In the genomic region with DNA sequence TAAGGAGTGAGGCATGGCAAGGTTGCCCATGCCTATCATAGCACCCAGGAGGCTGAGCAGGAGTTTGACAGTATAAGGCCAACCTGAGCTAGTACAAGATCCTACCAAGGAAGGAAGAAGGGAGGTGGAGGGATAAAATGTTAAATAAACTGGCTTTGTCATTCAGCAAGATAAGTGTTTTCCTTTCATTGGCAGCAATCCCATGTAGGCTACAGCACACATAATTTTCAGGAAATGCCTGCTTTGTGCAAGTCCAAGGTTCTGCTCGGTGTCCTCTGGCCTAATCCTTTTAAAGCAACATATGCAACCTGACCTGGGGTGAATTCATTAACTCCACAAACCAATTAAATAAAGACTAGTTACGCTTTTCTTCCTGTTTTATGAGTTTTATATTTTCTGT, we compare ENCODE assay signal across 18 mouse cellular contexts. TPM values are rescaled to one million over a fixed set of nuclear protein-coding genes. Genes with fewer than 3 reads are reported as not detected.
DNase-seq lines count a peak whose midpoint lies in the region; ATAC-seq and TF ChIP-seq lines count a peak whose summit lies in the region.
"Had no signal": no experiment of that assay in that cellular context is flagged by ENCODE, and none has a peak within 500 bp of the region (broad histone marks: within the 10 kb centered on the region; RNA-seq: fewer than 3 reads in every experiment).

No protein-coding gene starts in this region.

- TF ChIP-seq POLR2A in heart, adult 2 months (IDR thresholded peaks at IDR 0.05; ENCODE audit: insufficient read depth, low read depth, low read length), result no peak
- TF ChIP-seq POLR2A in MEL (IDR thresholded peaks at IDR 0.05; ENCODE audit: control insufficient read depth in 1 of 2, insufficient read depth in 1 of 2, low read depth in 1 of 2, low read length in 2 of 2, poor library complexity in 1 of 2), result no peak

- no peaks in the 10 kb centered on the region; the same call in none of the 2 replicates for H3K4me1 ChIP-seq in heart, adult 2 months (ENCODE audit: control insufficient read depth, insufficient read depth, low read length)
- peaks cover 20% of the 10 kb centered on the region; the same call in 1 of the 2 replicates for H3K4me1 ChIP-seq in kidney, postnatal 0 days (replicated peaks; ENCODE audit: insufficient read depth, low read length)
- peaks cover 0 to 10% of the 10 kb centered on the region in 2 experiments for H3K4me1 ChIP-seq in MEL (ENCODE audit: control insufficient read depth in 1 of 2, insufficient read depth in 2 of 2, low read length in 2 of 2)
- 0 out of 2 replicates have a peak, but pooled peaks cover 4% of the 10 kb centered on the region for H3K4me1 ChIP-seq in intestine, postnatal 0 days (replicated peaks; ENCODE audit: control insufficient read depth, insufficient read depth, low read length)

- no peak overlapping the region for H3K4me2 ChIP-seq in kidney, postnatal 0 days (ENCODE audit: low read length)
- H3K4me2 ChIP-seq in intestine, postnatal 0 days (replicated peaks; ENCODE audit: low read depth), result no peak overlapping the region
- H3K4me2 ChIP-seq: neural tube, embryonic 12.5 days had no signal

- 37% methylated on average over 2 of the region's 2 CpGs for WGBS in heart, adult 2 months
- WGBS in kidney, postnatal 0 days, result 39% methylated on average over 2 of the region's 2 CpGs
- WGBS in intestine, postnatal 0 days, result 26% methylated on average over 2 of the region's 2 CpGs

- DNase-seq in heart, adult 2 months, result no peak
- DNase-seq in heart, postnatal 36 days, result no peak
- peak; percentile 69 for DNase-seq in kidney, postnatal 0 days (ENCODE audit: low spot score)
- no peak for DNase-seq in kidney, adult 11 months
- DNase-seq in MEL (ENCODE audit: low read depth, low spot score), result peak; percentile 21
- no peak for DNase-seq in gastrocnemius, postnatal 36 days
- DNase-seq in layer of hippocampus, adult 9-11 months, result no peak
- DNase-seq: B cell, adult 2 months; cerebellum, adult 18-20 months; midbrain, embryonic 14.5 days; thymus, adult 18-20 months had no signal

- H3K27me3 ChIP-seq in heart, adult 2 months (ENCODE audit: control insufficient read depth, insufficient read depth, low read length), result no peaks in the 10 kb centered on the region
- no peaks in the 10 kb centered on the region for H3K27me3 ChIP-seq in kidney, postnatal 0 days (ENCODE audit: insufficient read depth, low read length)
- H3K27me3 ChIP-seq in MEL (ENCODE audit: control insufficient read depth in 1 of 2, insufficient read depth in 2 of 2, low read length in 2 of 2), result no peaks in the 10 kb centered on the region
- no peaks in the 10 kb centered on the region for H3K27me3 ChIP-seq in intestine, postnatal 0 days (replicated peaks; ENCODE audit: control insufficient read depth, insufficient read depth, low read length)
- H3K27me3 ChIP-seq: neural tube, embryonic 12.5 days had no signal

- no peak for TF ChIP-seq RAD21 in MEL (IDR thresholded peaks at IDR 0.05; ENCODE audit: low read depth, low read length)

- no peak for TF ChIP-seq CTCF in heart, adult 2 months (IDR thresholded peaks at IDR 0.05)
- TF ChIP-seq CTCF in kidney, postnatal 0 days (IDR thresholded peaks at IDR 0.05; ENCODE audit: low read depth), result no peak
- TF ChIP-seq CTCF in MEL (IDR thresholded peaks at IDR 0.05 in 2 of 3, conservative IDR thresholded peaks at IDR 0.05 in 1 of 3; ENCODE audit: control insufficient read depth in 1 of 3, insufficient read depth in 1 of 3, low read depth in 2 of 3, low read length in 3 of 3, poor library complexity in 1 of 3, severe bottlenecking in 1 of 3), result no peak
- TF ChIP-seq CTCF in intestine, postnatal 0 days (IDR thresholded peaks at IDR 0.05; ENCODE audit: low read depth), result no peak

- intact Hi-C loops in heart, adult 2 months (cut with DNase I), result no loop called here
- intact Hi-C loops in heart, postnatal 36 days (cut with DNase I), result no loop called here
- intact Hi-C loops in gastrocnemius, postnatal 36 days (cut with DNase I), result no loop called here

- H3K79me2 ChIP-seq in heart, adult 2 months (replicated peaks; ENCODE audit: control insufficient read depth, insufficient read depth, low read length), result no peaks in the 10 kb centered on the region
- peaks cover 2% of the 10 kb centered on the region; the same call in 1 of the 2 replicates for H3K79me2 ChIP-seq in MEL (ENCODE audit: control insufficient read depth, insufficient read depth, low read length, poor library complexity)

- H3K36me3 ChIP-seq in heart, adult 2 months (ENCODE audit: control insufficient read depth, insufficient read depth, low read length), result no peaks in the 10 kb centered on the region
- peaks cover 11% of the 10 kb centered on the region for H3K36me3 ChIP-seq in kidney, postnatal 0 days (ENCODE audit: insufficient read depth, low read length)
- H3K36me3 ChIP-seq in MEL (ENCODE audit: control insufficient read depth in 1 of 2, insufficient read depth in 2 of 2, low read length in 2 of 2), result peaks cover 4 to 12% of the 10 kb centered on the region in 2 experiments
- H3K36me3 ChIP-seq in intestine, postnatal 0 days (ENCODE audit: control insufficient read depth, insufficient read depth), result peaks cover 15% of the 10 kb centered on the region

- ATAC-seq in kidney, postnatal 0 days (replicated peaks; ENCODE audit: low FRiP score, low read depth), result no peak
- no peak for ATAC-seq in intestine, postnatal 0 days
- ATAC-seq: hindbrain, embryonic 16.5 days had no signal

- H3K4me3 ChIP-seq in heart, adult 2 months, result no peak overlapping the region
- no peak overlapping the region for H3K4me3 ChIP-seq in kidney, postnatal 0 days (replicated peaks; ENCODE audit: low read depth, low read length)
- H3K4me3 ChIP-seq in MEL (ENCODE audit: control insufficient read depth in 1 of 2, insufficient read depth in 1 of 2, low read depth in 2 of 2, low read length in 2 of 2), result no peak overlapping the region
- no peak overlapping the region for H3K4me3 ChIP-seq in intestine, postnatal 0 days (ENCODE audit: low read depth, low read length)
- H3K4me3 ChIP-seq: neural tube, embryonic 12.5 days had no signal

- H3K9me3 ChIP-seq in kidney, postnatal 0 days (replicated peaks; ENCODE audit: low read length), result no peaks in the 10 kb centered on the region
- no peaks in the 10 kb centered on the region for H3K9me3 ChIP-seq in MEL (replicated peaks; ENCODE audit: insufficient read depth, low read length)
- H3K9me3 ChIP-seq in intestine, postnatal 0 days (ENCODE audit: control insufficient read depth), result no peaks in the 10 kb centered on the region
- H3K9me3 ChIP-seq: neural tube, embryonic 12.5 days had no signal

- TF ChIP-seq EP300 in heart, adult 2 months (IDR thresholded peaks at IDR 0.05; ENCODE audit: insufficient read depth, low read depth, low read length), result no peak
- no peak; a peak in 1 of 4 replicates for TF ChIP-seq EP300 in MEL (IDR thresholded peaks at IDR 0.05; ENCODE audit: low read depth in 1 of 2, low read length in 2 of 2)

- H3K27ac ChIP-seq in heart, adult 2 months, result peak overlapping the region; percentile 8; the same call in 1 of the 2 replicates
- H3K27ac ChIP-seq in kidney, postnatal 0 days, result peak overlapping the region; percentile 25; the same call in 1 of the 2 replicates
- H3K27ac ChIP-seq in MEL (ENCODE audit: control insufficient read depth, low read depth, low read length), result no peak overlapping the region
- 0 out of 2 replicates have a peak overlapping the region, but pooled peaks have one; percentile 1 for H3K27ac ChIP-seq in intestine, postnatal 0 days (ENCODE audit: low read depth, low read length)
- H3K27ac ChIP-seq: macrophage; neural tube, embryonic 12.5 days had no signal

- H3K9ac ChIP-seq in heart, adult 2 months (ENCODE audit: low read depth, low read length), result no peak overlapping the region
- H3K9ac ChIP-seq in kidney, postnatal 0 days (ENCODE audit: low read depth, low read length), result no peak overlapping the region
- no peak overlapping the region for H3K9ac ChIP-seq in MEL (ENCODE audit: control insufficient read depth, low read depth, low read length, poor library complexity, severe bottlenecking)
- no peak overlapping the region for H3K9ac ChIP-seq in intestine, postnatal 0 days (ENCODE audit: low read depth, low read length)
- H3K9ac ChIP-seq: neural tube, embryonic 12.5 days had no signal

TF ChIP-seq in MEL, 35 proteins besides CTCF, POLR2A, EP300 and RAD21 (continues in another document):
- TF ChIP-seq RCOR1 (IDR thresholded peaks at IDR 0.05; ENCODE audit: low read depth, low read length) (no peak), E2F4 (IDR thresholded peaks at IDR 0.05; ENCODE audit: borderline replicate concordance, low read depth, low read length) (no peak), JUND (IDR thresholded peaks at IDR 0.05; ENCODE audit: low read depth, low read length) (no peak)

RNA-seq across cellular contexts. Expression of gene Lrrc42, which starts 8.0 kb away (rescaled TPM):
- 10 to 100 TPM in 1 of 2 experiments, 1 to 10 TPM in 1; 9.6 to 10.1 TPM for total RNA-seq in heart, adult 2 months (2021)
- 5.0 and 8.6 TPM in 2 replicates for polyA plus RNA-seq in heart, adult 2 months (2012; rRNA removed)
- 10 to 100 TPM; 12.5 to 13.5 TPM for total RNA-seq in heart, postnatal 36 days (2021)
- polyA plus RNA-seq in kidney, postnatal 0 days (2015; fragmentation: Nextera tagmentation; extraction: Ambion mirVana), result 72.2 and 80.1 TPM in 2 replicates
- 8.6 and 9.3 TPM in 2 replicates for total RNA-seq in MEL (2012; rRNA removed)
- polyA plus RNA-seq in MEL (2012; ENCODE audit: insufficient read depth in 1 of 2, insufficient read length in 2 of 2, low read depth in 1 of 2, low replicate concordance in 2 of 2, missing spikeins in 1 of 2), result 10 to 100 TPM in 1 of 2 experiments, not detected in 1; 48.9 TPM
- 27.7 and 29.5 TPM in 2 replicates for polyA plus RNA-seq in intestine, postnatal 0 days (2015; fragmentation: Nextera tagmentation; extraction: Ambion mirVana)
- 1 to 10 TPM; 7.0 to 7.8 TPM for total RNA-seq in gastrocnemius, postnatal 36 days (2021)

RNA-seq across cellular contexts. Expression of gene Hspb11, which starts 8.0 kb away (rescaled TPM):
- total RNA-seq in heart, adult 2 months (2021), result 10 to 100 TPM in 1 of 2 experiments, 1 to 10 TPM in 1; 9.4 to 11.3 TPM
- 2.3 and 3.9 TPM in 2 replicates for polyA plus RNA-seq in heart, adult 2 months (2012; rRNA removed)
- total RNA-seq in heart, postnatal 36 days (2021), result 10 to 100 TPM; 13.3 to 13.8 TPM
- polyA plus RNA-seq in kidney, postnatal 0 days (2015; fragmentation: Nextera tagmentation; extraction: Ambion mirVana), result 53.7 and 56.7 TPM in 2 replicates
- total RNA-seq in MEL (2012; rRNA removed), result 11.2 and 12.4 TPM in 2 replicates
- polyA plus RNA-seq in MEL (2012; ENCODE audit: insufficient read depth in 1 of 2, insufficient read length in 2 of 2, low read depth in 1 of 2, low replicate concordance in 2 of 2, missing spikeins in 1 of 2), result 10 to 100 TPM in 1 of 2 experiments, not detected in 1; 16.8 TPM
- 25.5 and 27.0 TPM in 2 replicates for polyA plus RNA-seq in intestine, postnatal 0 days (2015; fragmentation: Nextera tagmentation; extraction: Ambion mirVana)
- 10 to 100 TPM; 10.4 to 10.6 TPM for total RNA-seq in gastrocnemius, postnatal 36 days (2021)

RNA-seq across cellular contexts. Expression of gene Ldlrad1, which starts 36.4 kb away (rescaled TPM):
- total RNA-seq in heart, adult 2 months (2021), result not detected
- polyA plus RNA-seq in heart, adult 2 months (2012; rRNA removed), result 2.1 TPM in 1 of 2 replicates, not detected in the other
- total RNA-seq in heart, postnatal 36 days (2021), result not detected
- polyA plus RNA-seq in kidney, postnatal 0 days (2015; fragmentation: Nextera tagmentation; extraction: Ambion mirVana), result not detected in 2 replicates
- total RNA-seq in MEL (2012; rRNA removed), result 0.15 TPM in 1 of 2 replicates, not detected in the other
- polyA plus RNA-seq in MEL (2012; ENCODE audit: insufficient read depth in 1 of 2, insufficient read length in 2 of 2, low read depth in 1 of 2, low replicate concordance in 2 of 2, missing spikeins in 1 of 2), result not detected
- polyA plus RNA-seq in intestine, postnatal 0 days (2015; fragmentation: Nextera tagmentation; extraction: Ambion mirVana), result not detected in 2 replicates
- total RNA-seq in gastrocnemius, postnatal 36 days (2021), result not detected
- total RNA-seq: ES-E14; layer of hippocampus, postnatal 10 days; left cerebral cortex, postnatal 25 days had no signal
- polyA plus RNA-seq: hindbrain, embryonic 16.5 days; macrophage; midbrain, embryonic 14.5 days; neural tube, embryonic 12.5 days had no signal

Comparison
In these comparisons a context has a peak if more than half of its experiments do, and no peak if none do; other contexts are left out.
1. DNase-seq: peak in kidney, postnatal 0 days (single experiment) and MEL (single experiment); none in heart, adult 2 months (0 of 2), heart, postnatal 36 days (0 of 2), kidney, adult 11 months (single experiment), gastrocnemius, postnatal 36 days (0 of 2) and layer of hippocampus, adult 9-11 months (single experiment).